Mouse (Mus musculus) right cerebral cortex, postnatal 10 days (tissue): ENCODE data around the gene Rab17.

Source experiments
- DNase-seq, 2 experiments: peaks; one replicate each; pipeline ENCODE4 v3.0.0; 2021; ENCODE audit warnings: low spot score in 2 of 2

The Rab17 gene

DNA sequence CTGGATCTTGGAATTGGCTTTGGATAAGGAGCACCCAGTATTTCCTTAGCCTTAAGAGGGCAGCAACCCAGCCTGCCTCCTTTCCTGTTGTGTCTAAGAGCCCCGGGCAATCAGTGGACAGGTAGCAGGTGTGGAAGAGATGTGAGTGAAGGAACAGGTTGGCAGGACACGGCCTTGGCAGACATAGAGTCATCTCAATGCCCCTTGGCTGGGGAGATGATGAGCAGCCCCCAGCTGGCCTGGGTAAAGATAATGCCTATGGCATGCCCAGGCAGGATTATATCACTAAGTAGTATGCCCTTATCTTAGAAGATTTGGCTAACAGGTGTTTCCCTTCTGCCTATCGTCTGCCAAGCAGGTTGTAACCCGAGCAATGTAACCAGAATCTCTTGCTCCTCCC is 27.7 kb upstream of the Rab17 start:
- DNase-seq, result peak in 1 of 2 experiments; percentile 18

DNA sequence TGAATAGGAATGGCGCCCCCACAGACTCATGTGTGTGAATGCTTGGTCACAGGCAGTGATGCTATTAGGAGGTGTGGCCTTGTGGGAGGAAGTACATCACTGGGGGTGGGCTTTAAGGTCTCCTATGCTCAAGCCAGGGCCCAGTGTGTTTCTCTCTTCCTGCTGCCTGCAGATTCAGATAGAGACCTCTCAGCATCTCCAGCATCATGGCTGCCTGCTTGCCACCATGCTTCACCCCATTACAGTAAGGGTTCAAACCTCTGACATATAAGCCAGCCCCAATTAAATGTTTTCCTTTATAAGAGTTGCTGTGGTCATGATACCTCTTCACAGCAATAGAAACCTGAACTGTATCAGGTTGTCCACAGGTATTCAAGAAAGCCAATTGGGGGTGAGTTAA is 26.5 kb upstream of the Rab17 start:
- peak in 1 of 2 experiments; percentile 5 for DNase-seq

DNA sequence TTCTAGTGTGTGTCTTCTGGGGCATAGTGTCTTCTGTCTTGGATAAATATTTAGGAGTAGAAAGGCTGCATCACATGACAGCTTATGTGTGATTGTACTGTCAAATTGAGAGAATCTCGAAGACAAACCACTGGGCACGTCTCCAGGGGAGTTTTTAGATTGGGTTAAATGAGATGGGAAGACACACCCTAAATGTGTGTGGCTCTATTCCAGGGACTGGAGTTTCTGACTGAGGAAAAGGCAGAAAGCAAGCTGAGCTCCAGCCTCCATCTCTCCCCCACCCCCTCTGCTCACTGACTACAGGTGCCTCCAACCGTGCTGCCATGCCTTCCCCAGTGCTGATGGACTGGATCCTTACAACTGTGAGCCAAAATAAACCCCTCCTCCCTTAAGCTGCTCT is 11.9 kb upstream of the Rab17 start:
- DNase-seq, result peak in 1 of 2 experiments; percentile 57

DNA sequence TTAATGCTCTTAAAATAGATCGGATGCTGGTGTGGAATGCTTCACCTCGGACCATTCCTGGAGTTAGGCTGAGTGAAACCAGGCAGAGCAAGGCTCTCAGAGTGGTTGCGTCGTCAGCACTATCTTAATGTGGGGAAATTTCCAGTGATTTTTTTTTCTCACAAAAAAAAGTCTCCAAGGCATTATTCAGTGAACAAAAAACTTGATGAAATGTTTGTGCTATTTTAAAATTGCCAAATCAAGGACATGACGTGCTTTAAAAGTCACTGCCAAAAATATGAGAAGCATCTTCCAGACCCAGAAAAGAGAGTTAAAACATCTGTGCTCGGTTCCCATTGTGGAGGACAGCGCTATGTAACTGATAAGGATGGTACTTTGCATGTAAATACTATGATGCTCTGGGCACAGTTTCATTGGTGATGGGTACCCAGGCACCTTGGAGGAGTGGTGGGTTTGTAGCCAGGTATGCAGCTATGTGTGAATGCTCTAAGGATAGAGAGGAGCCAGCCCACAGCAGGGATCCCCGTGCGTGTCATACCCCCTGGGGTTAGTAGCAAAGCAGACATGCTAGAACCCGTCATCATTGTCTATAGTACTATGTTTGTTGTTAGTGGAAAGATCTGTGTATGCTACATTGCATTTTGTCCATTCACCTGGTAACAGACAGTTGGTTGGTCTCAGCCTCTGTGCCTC is 11.3 kb upstream of the Rab17 start:
- DNase-seq, result peak in 1 of 2 experiments; percentile 34

DNA sequence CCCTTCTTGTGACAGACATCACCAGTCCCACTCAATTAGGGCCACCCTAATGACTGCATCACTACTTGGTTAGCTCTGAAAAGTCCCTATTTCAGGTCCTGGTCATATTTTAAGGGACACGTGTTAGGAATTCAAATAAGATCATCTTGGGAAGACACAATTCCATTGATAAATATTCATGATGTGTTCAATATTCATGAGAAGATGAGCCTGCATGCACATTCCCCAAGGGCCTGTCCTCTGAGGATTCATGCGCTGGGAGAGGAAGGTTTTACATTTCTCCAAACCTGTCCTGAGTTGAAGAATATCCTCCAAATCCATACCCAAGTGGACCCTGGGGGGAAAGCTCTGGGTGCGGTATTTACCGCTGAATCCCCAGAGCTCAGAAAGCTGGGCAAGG is 6.5 kb upstream of the Rab17 start:
- peak in 1 of 2 experiments; percentile 24 for DNase-seq

DNA sequence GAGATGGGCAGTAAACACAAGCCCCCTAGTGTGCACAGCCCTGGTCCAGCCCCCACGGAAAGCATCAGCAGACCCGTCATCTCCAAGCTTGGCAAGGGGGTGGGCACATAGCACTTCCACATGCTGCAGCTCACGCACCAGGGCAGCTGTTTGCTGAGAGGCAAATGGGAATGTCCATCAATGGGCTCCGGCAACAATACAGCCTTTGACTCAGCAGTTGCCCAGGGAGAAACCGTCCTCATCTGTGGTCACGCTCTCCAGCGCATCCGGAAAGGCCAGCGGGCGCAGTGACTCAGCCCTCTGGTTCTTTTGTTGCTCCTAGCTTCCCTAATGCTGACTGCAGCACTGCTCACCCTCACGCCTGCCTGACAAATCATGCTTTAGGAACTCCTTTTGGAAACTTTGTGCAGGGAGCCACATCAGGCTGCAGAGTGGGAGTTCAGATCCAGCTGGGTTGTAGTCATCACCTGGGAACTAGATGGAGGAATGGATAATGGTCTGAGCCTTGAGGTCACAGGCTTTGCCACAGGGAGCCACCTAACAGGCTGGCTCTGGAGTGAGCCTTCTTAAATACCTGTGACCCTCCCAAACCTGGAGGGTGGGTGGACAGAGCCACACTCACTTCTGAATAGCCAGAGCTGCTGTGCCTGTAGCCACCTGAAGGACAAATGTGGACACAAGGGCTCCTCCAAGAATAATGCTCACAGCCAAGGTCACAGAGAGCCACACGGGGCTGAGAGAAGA is 5.6 kb upstream of the Rab17 start:
- peak; percentile 78 to 84 for DNase-seq

DNA sequence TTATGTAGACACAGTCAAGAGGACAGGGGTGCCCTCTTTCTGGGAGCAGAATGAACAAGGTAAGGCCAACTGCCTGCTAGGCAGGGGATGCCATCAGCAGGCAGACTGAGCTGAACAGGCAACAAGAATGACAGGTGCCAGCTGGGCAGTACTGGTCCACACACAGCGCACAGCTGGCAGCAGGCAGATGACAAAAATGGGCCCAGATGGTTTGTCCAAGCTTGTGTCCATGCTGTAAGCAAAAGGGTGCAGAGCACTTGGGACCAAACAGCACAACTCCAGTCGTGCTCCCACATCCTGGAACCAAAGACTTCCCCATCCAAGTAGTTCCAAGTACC is 4.1 kb upstream of the Rab17 start:
- DNase-seq, result no peak

DNA sequence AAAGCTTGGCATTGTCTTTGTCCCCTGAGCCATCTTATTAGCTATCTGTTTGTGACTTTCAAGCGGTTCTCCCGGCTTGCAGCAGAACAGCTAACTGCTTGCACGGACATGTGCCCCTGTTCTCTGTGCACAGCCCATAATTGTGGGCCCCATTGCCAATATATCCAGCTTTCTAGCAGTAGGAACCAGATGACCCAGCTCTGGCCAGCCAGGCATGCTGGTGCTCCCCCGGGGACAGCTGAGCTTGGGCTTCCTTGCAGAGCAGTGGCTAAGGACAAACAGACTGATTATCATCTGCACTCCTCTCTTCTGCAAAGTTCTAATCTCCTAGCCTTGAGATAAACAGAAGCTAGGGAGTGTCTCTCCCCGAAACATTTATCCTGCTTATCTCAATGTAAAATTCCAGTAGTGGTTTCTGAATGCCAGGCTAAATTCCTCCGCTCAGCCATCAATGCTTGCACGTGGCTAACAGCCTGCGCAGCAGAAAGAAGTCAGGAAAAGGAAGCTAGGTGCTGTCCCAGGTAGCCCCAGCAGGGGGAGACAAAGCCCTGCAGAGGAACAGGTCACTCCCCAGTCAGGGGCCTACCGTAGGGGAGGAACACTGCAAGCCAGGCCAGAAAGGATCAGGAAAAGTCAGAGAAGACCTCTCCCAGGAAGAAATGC is 3.6 kb upstream of the Rab17 start:
- DNase-seq, result peak; percentile 92 to 96

DNA sequence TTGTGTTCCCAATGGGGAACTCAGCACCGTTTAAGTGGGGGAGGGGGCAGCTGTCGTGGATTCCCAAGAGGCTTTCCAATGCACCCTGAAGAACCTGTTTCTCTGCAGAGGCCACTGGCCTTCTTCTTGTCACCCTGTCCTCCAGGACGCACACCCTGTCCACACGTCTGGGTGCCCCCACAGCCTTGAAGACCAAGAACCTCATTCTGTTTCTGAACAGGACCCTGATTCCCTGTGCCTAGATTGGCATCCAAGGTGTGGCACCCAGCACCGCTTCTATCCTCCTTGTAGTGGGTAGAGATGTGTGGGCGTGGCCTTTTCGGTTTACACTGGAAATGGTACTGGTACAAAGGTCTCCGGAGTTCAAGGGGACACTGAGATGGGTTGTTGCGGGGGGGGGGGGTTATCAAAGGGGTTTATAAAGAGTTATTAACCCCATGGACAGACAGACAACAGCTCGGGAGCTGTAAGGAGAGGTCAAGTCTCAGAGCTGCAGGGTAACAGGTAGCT is 475 bp upstream of the Rab17 start:
- no peak for DNase-seq

DNA sequence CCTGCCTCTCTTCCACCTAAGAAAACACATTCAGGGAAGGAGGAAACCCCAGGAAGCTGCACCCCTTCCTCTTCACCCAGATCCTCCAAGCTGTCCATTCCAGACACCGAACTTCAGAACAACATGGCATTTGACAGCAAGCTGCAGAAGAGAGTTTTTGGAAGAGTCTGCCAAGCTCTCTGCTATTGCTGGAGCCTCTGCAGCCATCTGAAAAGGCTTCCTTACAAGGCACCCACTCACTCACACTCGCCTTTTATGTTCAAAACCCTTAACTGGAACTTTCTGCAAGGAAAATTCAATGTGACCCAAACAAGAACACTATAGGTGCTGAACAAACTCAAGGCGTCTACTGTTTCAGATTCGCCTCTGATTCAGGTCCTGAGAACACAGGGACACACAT is 812 bp downstream of the Rab17 start:
- peak in 1 of 2 experiments; percentile 31 for DNase-seq

DNA sequence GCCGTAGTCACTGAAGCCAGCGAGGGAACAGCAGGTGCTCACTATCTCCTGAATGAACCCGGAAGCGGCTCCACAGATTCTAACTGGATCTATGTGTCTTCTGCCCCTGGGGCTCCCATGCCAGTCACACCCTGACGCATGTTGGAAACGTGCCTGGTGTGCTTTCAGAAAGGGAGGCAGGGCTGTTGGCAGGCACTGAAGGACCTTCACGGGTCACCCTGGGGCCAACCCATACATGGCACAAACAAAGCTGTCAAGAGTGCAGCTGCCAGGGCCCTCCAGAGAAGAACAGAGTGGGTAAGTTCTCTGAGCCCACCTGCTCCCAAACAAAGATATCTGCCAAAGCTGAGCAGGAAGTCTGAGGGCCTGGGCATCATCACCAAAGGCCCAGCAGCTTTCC is 1.9 kb downstream of the Rab17 start:
- DNase-seq, result no peak

DNA sequence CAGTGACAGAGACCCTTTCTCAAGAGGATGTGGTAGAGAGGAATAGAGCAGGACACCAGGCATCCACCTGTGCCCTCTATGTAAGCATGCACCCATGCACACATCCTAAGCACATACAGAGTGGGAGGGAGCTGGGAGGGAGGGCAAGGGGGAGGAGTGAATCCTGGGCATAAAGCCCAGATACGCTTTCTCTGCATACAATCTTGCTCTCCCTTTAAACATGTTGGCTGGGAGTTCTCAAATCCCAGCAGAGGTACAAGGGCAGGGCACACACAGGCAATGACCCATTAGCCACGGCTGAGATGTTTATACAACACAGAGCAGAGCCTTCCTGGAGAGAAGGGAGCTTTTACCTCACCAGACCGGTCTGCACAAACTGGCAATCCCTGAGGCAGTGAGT is 6.5 kb downstream of the Rab17 start:
- DNase-seq, result no peak

DNA sequence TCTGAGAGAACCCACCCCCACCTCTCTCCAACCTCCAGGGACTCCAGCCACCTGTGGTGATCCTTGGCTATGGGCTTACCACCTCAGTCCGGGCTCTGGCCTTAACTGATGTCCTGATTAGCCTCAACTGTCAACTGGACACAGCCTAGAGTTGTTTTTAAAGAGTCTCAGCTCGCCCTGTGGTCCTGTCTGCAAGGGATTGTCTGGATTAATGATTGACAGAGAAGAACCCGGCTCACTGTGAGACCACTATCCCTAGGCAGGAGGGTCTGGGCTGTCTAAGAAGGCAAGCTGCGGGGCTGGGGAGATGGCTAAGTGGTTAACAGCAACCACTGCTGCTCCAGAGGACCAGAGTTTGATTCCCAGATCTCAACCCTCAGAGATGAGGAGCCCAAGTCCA is 6.9 kb downstream of the Rab17 start:
- DNase-seq, result no peak

DNA sequence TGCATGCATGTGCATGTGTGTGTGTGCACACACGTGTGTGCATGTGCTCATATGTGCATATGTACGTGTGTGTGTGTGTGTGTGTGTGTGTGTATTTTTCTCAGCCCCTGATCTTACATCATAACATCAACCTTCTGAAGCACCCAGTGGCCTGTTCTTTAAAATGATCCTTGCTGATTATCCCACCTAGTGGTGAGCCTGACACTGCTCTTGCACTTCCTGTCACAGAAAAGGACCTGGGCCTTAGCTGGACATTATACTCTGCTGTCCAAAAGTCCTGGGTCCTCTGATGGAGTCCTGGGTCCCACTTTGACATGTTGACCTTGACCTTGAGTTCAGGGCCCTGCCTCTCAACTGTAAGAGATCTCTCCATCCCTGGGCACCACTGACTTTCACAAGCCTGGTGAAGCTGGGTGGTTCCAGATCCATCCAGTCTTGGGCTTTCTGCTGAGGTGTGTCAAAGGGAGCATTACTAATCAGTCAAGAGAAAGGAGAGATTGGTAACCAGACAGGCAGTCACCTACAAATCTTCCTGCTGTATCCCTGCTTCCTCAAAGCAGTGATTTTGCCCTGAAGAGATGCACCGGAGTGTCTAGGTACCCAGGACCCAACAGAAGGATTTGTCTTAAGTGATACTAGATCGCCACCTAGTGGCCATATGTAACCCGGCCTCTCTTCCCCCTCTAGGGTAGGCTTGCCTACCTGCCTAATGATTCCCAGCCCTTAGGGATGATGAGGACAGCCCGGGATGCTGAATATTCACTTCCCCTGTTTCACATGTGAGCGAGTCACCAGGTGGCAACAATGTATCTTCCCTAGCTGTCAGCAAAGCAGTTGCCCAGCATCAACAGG is 13.0 kb downstream of the Rab17 start:
- DNase-seq, result peak; percentile 67 to 79

DNA sequence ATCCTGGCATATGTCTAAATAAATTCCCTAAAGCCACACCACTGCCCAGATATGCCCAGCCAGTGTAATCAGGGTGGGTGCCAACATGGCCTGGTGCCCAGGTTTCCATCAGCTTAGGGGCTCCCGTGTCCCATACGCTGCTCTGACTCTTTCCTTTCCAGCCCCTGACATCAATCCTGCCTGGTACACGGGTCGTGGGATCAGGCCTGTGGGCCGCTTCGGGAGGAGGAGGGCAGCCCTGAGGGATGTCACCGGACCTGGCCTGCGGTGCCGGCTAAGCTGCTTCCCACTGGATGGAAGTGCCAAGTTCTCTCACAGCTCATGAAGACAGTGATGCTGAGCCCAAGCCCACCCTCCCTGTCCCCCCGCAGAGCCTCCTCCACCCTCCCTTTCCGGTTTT is 15.8 kb downstream of the Rab17 start:
- no peak for DNase-seq

DNA sequence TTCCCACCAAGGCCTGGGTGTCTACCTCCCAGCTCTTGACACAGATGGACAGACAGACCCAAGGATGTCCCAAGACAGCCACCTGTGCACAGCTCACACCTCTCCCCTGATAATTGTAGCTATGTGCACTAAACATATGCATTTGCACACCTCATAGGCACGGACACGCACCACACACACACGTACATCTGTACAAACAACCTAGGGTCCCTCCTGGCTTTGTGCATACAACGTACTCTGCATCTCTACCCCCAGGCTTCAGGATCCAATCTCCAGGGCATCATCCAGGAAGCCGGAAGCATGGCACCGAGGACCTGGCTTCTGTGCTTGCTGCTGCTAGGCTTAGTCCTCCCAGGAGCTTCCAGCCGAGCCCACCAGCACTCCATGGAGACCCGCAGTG is 16.7 kb downstream of the Rab17 start, which contains the start of gene Prlh:
Prlh (plus strand) TSS at position 301 of the 400 bp plus-strand sequence.
- DNase-seq, result no peak

DNA sequence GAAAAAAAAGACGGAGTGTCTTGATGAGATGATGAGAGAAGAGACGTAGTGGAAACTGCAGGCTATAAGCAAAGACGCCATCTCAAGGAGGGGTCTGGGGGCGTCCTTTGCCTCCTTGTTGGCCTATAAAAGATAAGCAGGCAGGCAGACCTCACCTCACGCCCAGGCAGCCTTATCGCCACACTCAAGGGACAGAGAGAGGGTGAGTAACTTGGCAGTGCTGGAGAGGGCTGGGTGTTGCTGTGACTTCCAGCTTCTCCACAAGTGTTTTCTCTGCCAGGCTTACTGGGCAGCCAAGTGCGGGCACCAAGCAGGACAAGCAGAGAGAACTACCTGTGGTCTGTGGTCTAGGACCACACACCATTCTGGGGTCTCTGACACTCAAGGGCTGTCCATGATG is 17.8 kb downstream of the Rab17 start:
- DNase-seq, result no peak

DNA sequence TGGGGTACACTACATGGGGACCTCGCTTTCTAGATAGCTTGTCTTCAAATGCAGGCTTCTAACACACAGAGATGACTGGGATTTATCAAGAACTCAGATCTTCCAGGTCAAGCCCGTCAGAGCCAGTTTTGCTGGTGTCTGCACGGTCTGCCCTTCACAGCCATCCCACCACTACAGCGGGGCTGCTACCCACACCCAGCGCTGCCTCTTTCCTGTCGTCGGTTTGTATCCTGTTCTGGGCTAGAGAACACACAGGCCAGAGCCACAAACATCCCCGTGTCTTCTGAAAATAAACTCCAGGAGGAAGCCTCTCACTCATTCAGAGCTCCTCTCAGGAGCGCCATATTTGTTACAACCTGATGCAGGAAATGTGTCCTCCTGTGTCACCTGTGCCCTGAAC is 20.2 kb downstream of the Rab17 start:
- DNase-seq, result no peak

DNA sequence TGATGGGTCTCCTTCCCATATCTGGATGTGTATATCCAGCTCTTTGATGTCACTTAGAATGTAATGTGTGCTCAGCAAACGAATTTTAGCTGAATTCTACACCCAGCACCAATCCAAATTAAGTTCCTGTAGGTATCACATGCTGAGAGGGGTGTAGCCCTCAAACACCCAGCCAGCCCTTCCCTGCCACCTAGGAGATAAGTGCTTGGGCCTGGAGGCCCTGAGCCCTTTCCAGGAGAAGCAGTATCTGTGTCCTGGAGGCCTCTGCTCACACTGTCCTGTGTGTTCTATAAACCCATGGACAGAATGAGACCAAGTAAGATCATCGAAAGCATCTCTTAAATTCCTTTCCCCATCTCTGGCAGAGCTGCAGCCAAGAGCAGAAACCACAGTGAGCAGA is 22.2 kb downstream of the Rab17 start:
- DNase-seq, result no peak

DNA sequence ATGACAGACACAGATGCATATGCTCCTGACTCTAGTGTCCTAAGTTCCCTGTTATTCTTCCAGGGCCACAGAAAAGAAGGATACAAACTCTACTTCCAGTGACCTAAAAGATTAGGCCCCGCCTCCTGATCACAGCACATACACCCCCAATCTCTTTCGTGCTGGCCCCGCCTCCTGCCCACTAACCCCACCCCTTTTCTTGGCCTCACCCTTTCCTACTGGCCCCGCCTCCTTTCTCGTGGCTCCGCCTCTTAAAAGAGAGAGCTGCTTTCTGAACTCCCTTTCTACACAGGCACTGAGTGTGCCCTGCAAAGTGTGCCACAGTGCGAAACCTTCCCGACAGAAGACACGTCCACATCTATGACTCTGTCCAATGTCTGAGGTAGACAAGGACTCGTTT is 24.3 kb downstream of the Rab17 start:
- no peak for DNase-seq

DNA sequence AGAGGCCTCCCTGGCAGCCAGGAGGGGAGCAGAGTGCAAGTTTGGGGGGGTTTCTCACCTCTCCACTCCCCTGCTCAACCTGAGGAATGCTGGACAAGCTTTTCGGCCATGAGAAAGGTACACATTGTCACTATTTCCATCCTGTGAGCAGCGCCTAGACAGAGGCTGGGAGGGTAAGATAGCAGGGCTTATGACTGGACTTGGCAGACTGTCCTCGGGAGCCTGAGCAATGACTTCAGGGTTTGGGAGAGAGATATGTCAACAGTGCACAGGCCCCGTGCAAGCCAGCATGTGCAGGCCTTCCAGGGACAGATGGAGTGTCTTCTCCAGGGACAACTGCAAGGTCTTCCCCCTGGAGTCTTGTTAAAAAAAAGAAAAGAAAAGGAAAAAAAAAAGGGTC is 29.5 kb downstream of the Rab17 start:
- DNase-seq, result no peak

DNA sequence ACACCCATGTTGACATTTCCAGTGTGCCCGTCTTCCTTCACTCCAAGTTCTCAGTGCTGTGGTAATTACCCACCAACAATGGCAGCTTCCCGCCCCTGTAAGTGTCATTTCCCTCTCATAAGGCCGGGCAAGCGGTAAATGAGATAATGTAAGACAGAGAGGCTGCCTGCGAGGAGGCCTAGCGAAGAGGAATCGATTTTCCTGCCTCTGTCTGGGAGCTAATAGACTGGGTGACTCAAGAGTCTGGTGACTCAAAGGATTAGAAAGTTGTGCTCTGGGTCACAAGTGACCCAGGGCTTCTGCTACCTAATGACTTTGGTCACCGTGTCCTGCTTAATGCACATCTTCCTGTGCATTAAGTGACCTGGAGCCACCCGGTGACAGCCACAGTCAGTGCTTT is 32.5 kb downstream of the Rab17 start:
- DNase-seq, result no peak
